Comparison of ENCODE assay signal across 15 mouse cellular contexts in the genomic region with DNA sequence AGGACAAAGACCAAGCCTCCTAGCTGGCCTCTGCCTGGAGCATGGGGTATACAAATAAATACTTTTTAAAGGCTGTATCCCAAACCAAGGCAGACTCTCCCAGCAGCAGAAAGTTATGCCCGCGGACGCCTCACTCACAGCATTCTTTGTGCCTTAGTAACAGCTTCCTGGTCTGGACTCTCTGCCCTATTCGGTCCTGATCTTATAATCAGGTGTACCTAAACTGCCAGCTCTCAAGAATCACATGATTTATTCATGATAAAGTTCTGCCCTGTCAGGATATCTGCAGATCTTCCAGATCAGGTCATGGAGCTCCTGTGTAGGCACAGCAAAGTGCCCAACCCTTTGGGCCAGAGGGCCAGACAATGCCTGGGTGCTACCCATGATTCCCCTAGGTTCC. TPM values are rescaled to one million over a fixed set of nuclear protein-coding genes. Genes with fewer than 3 reads are reported as not detected.
A peak's percentile ranks its signal among the peaks of the same experiment; 100 is the strongest.
DNase-seq lines count a peak whose midpoint lies in the region; ATAC-seq lines count a peak whose summit lies in the region.
"Had no signal": no experiment of that assay in that cellular context is flagged by ENCODE, and none has a peak within 500 bp of the region (broad histone marks: within the 10 kb centered on the region; RNA-seq: fewer than 3 reads in every experiment).

No protein-coding gene starts in this region.

- H3K4me2 ChIP-seq in midbrain, embryonic 11.5 days = no peak overlapping the region
- no peak overlapping the region for H3K4me2 ChIP-seq in midbrain, embryonic 13.5 days (replicated peaks)
- peak overlapping the region; percentile 28; the same call in 1 of the 2 replicates for H3K4me2 ChIP-seq in liver, embryonic 13.5 days
- H3K4me2 ChIP-seq in heart, embryonic 11.5 days = no peak overlapping the region

- no peaks in the 10 kb centered on the region for H3K36me3 ChIP-seq in heart, embryonic 10.5 days
- H3K36me3 ChIP-seq in midbrain, embryonic 11.5 days (ENCODE audit: control insufficient read depth, insufficient read depth, low read length) = no peaks in the 10 kb centered on the region
- no peaks in the 10 kb centered on the region for H3K36me3 ChIP-seq in midbrain, embryonic 13.5 days
- no peaks in the 10 kb centered on the region for H3K36me3 ChIP-seq in liver, embryonic 13.5 days
- H3K36me3 ChIP-seq in heart, embryonic 11.5 days (ENCODE audit: control insufficient read depth, insufficient read depth, low read length) = no peaks in the 10 kb centered on the region
- H3K36me3 ChIP-seq: limb, embryonic 10.5 days had no signal

- peaks cover 25% of the 10 kb centered on the region for H3K4me1 ChIP-seq in heart, embryonic 10.5 days
- H3K4me1 ChIP-seq in midbrain, embryonic 11.5 days (ENCODE audit: control insufficient read depth, insufficient read depth, low read length) = peaks cover 4% of the 10 kb centered on the region
- peaks cover 21% of the 10 kb centered on the region for H3K4me1 ChIP-seq in midbrain, embryonic 13.5 days (replicated peaks)
- H3K4me1 ChIP-seq in liver, embryonic 13.5 days (replicated peaks) = peaks cover 23% of the 10 kb centered on the region
- peaks cover 9% of the 10 kb centered on the region for H3K4me1 ChIP-seq in heart, embryonic 11.5 days (ENCODE audit: control insufficient read depth, insufficient read depth, low read length)

- H3K27ac ChIP-seq in heart, embryonic 10.5 days = 0 out of 2 replicates have a peak overlapping the region, but pooled peaks have one; percentile 10
- no peak overlapping the region for H3K27ac ChIP-seq in midbrain, embryonic 11.5 days (ENCODE audit: low read depth, low read length)
- no peak overlapping the region for H3K27ac ChIP-seq in midbrain, embryonic 13.5 days
- peak overlapping the region; percentile 73 for H3K27ac ChIP-seq in liver, embryonic 13.5 days
- no peak overlapping the region for H3K27ac ChIP-seq in heart, embryonic 11.5 days (ENCODE audit: low read depth, low read length)
- H3K27ac ChIP-seq: heart, adult 2 months; limb, embryonic 10.5 days had no signal

- no peak overlapping the region for H3K9ac ChIP-seq in midbrain, embryonic 11.5 days (ENCODE audit: low read length)
- no peak overlapping the region for H3K9ac ChIP-seq in midbrain, embryonic 13.5 days (replicated peaks)
- no peak overlapping the region for H3K9ac ChIP-seq in liver, embryonic 13.5 days
- no peak overlapping the region for H3K9ac ChIP-seq in heart, embryonic 11.5 days (ENCODE audit: low read depth, low read length)

- DNase-seq in heart, embryonic 10.5 days (ENCODE audit: low spot score) = no peak
- DNase-seq in heart, adult 8-10 months (ENCODE audit: low spot score) = no peak
- DNase-seq in midbrain, embryonic 11.5 days (ENCODE audit: low spot score, missing footprints) = peak; percentile 69
- no peak for DNase-seq in liver, embryonic 13.5 days
- no peak for DNase-seq in spleen, postnatal 36 days (ENCODE audit: low spot score in 2 of 2)
- no peak for DNase-seq in gastrocnemius, adult 18-20 months (ENCODE audit: low spot score)
- DNase-seq: embryo, embryonic 11 days; heart, adult 2 months; heart, postnatal 4 days; right cerebral cortex, postnatal 25 days had no signal

- ATAC-seq in midbrain, embryonic 11.5 days (ENCODE audit: low FRiP score) = no peak
- ATAC-seq in midbrain, embryonic 13.5 days = no peak
- no peak for ATAC-seq in liver, embryonic 13.5 days (ENCODE audit: low read depth)
- ATAC-seq in heart, embryonic 11.5 days (replicated peaks; ENCODE audit: insufficient number of reproducible peaks, low FRiP score, low TSS enrichment) = no peak
- ATAC-seq: inflammation-experienced regulatory T-cells, adult 6 months had no signal

- H3K4me3 ChIP-seq in heart, embryonic 10.5 days = no peak overlapping the region
- no peak overlapping the region for H3K4me3 ChIP-seq in midbrain, embryonic 11.5 days (ENCODE audit: low read depth, low read length)
- no peak overlapping the region for H3K4me3 ChIP-seq in midbrain, embryonic 13.5 days (replicated peaks)
- no peak overlapping the region for H3K4me3 ChIP-seq in liver, embryonic 13.5 days (replicated peaks)
- no peak overlapping the region for H3K4me3 ChIP-seq in heart, embryonic 11.5 days (ENCODE audit: low read depth, low read length)
- H3K4me3 ChIP-seq: heart, adult 2 months; limb, embryonic 10.5 days; megakaryocyte, embryonic 14.5 days had no signal

- peaks cover 65% of the 10 kb centered on the region for H3K27me3 ChIP-seq in heart, embryonic 10.5 days (ENCODE audit: insufficient read depth, poor library complexity, severe bottlenecking)
- peaks cover 5% of the 10 kb centered on the region; the same call in 1 of the 2 replicates for H3K27me3 ChIP-seq in midbrain, embryonic 11.5 days (ENCODE audit: control insufficient read depth, insufficient read depth, low read length)
- H3K27me3 ChIP-seq in midbrain, embryonic 13.5 days = peaks cover 6% of the 10 kb centered on the region; the same call in 1 of the 2 replicates
- peaks cover 64% of the 10 kb centered on the region for H3K27me3 ChIP-seq in liver, embryonic 13.5 days
- H3K27me3 ChIP-seq in heart, embryonic 11.5 days (ENCODE audit: control insufficient read depth, insufficient read depth, low read length) = peaks cover 31% of the 10 kb centered on the region

- WGBS in heart, embryonic 10.5 days = 58% methylated on average over 4 of the region's 4 CpGs
- 77% methylated on average over 4 of the region's 4 CpGs for WGBS in midbrain, embryonic 11.5 days
- WGBS in midbrain, embryonic 13.5 days = 77% methylated on average over 4 of the region's 4 CpGs
- 48% methylated on average over 4 of the region's 4 CpGs for WGBS in liver, embryonic 13.5 days (ENCODE audit: insufficient replicate concordance)
- WGBS in heart, embryonic 11.5 days (ENCODE audit: insufficient replicate concordance) = 50% methylated on average over 4 of the region's 4 CpGs

- no peaks in the 10 kb centered on the region for H3K9me3 ChIP-seq in heart, embryonic 10.5 days
- H3K9me3 ChIP-seq in midbrain, embryonic 11.5 days (ENCODE audit: control insufficient read depth, low read length) = no peaks in the 10 kb centered on the region
- H3K9me3 ChIP-seq in midbrain, embryonic 13.5 days = no peaks in the 10 kb centered on the region
- H3K9me3 ChIP-seq in liver, embryonic 13.5 days (replicated peaks) = no peaks in the 10 kb centered on the region
- no peaks in the 10 kb centered on the region for H3K9me3 ChIP-seq in heart, embryonic 11.5 days (replicated peaks; ENCODE audit: control insufficient read depth, low read length)
- H3K9me3 ChIP-seq: limb, embryonic 10.5 days; megakaryocyte, embryonic 14.5 days had no signal

RNA-seq across cellular contexts. Expression of a gene that starts 3.4 kb away (rescaled TPM):
- polyA plus RNA-seq in heart, embryonic 10.5 days (2016; fragmentation: Nextera tagmentation; extraction: Ambion mirVana) = 3.4 and 8.0 TPM in 2 replicates
- total RNA-seq in heart, adult 8-10 months (2022) = under 1 TPM; 0.37 to 0.85 (median 0.54) TPM
- 2.3 and 2.9 TPM in 2 replicates for polyA plus RNA-seq in midbrain, embryonic 11.5 days (2014; fragmentation: Nextera tagmentation; extraction: Ambion mirVana)
- 5.3 and 6.0 TPM in 2 replicates for polyA plus RNA-seq in midbrain, embryonic 13.5 days (2015; fragmentation: Nextera tagmentation; extraction: Ambion mirVana)
- 7.2 and 8.3 TPM in 2 replicates for polyA plus RNA-seq in liver, embryonic 13.5 days (2015; fragmentation: Nextera tagmentation; extraction: Ambion mirVana)
- polyA plus RNA-seq in heart, embryonic 11.5 days (2014; fragmentation: Nextera tagmentation; extraction: Ambion mirVana) = 1.4 and 2.0 TPM in 2 replicates
- total RNA-seq in gastrocnemius, adult 18-20 months (2021) = under 1 TPM; 0.05 to 0.14 TPM

RNA-seq across cellular contexts. Expression of a gene that starts 54.4 kb away (rescaled TPM):
- polyA plus RNA-seq in heart, embryonic 10.5 days (2016; fragmentation: Nextera tagmentation; extraction: Ambion mirVana) = 11.8 and 13.2 TPM in 2 replicates
- total RNA-seq in heart, adult 8-10 months (2022) = 10 to 100 TPM; 15.4 to 21.3 (median 18.7) TPM
- 24.1 and 24.2 TPM in 2 replicates for polyA plus RNA-seq in midbrain, embryonic 11.5 days (2014; fragmentation: Nextera tagmentation; extraction: Ambion mirVana)
- 26.9 and 27.3 TPM in 2 replicates for polyA plus RNA-seq in midbrain, embryonic 13.5 days (2015; fragmentation: Nextera tagmentation; extraction: Ambion mirVana)
- polyA plus RNA-seq in liver, embryonic 13.5 days (2015; fragmentation: Nextera tagmentation; extraction: Ambion mirVana) = 2.4 and 2.9 TPM in 2 replicates
- 14.4 and 15.6 TPM in 2 replicates for polyA plus RNA-seq in heart, embryonic 11.5 days (2014; fragmentation: Nextera tagmentation; extraction: Ambion mirVana)
- 10 to 100 TPM; 13.0 to 16.4 TPM for total RNA-seq in gastrocnemius, adult 18-20 months (2021)

Comparison
In these comparisons a context has a peak if more than half of its experiments do, and no peak if none do; other contexts are left out.
1. H3K27ac ChIP-seq: peak in heart, embryonic 10.5 days (single experiment) and liver, embryonic 13.5 days (single experiment); none in midbrain, embryonic 11.5 days (single experiment), midbrain, embryonic 13.5 days (single experiment) and heart, embryonic 11.5 days (single experiment).